Mouse (Mus musculus): Measurements from ENCODE around the gene Atg9a.

GRCm38 (mm10) chr1:75217893-75218226 lies 25.9 kb upstream of the Atg9a start:
- TF ChIP-seq CTCF (IDR thresholded peaks at IDR 0.05; ENCODE audit: extremely low read depth, insufficient read depth, low read length) (no peak), POLR2A (IDR thresholded peaks at IDR 0.05; ENCODE audit: extremely low read depth, insufficient read depth, low read length) (no peak)

Measured in cortical plate, adult 2 months (tissue).